Mouse (Mus musculus) cortical plate, adult 2 months (tissue): ENCODE data around the gene Ypel4.
A peak's percentile ranks its signal among the peaks of the same experiment; 100 is the strongest.

Experiments used
- CTCF ChIP-seq: fragments of 200-500 bp; IDR thresholded peaks from 2 replicates; pipeline ENCODE4 v1.5.1; 2011; ENCODE audit warnings: mild to moderate bottlenecking, control low read depth, low read length; ENCODE audit not compliant: insufficient read depth; ENCODE audit errors: extremely low read depth
- POLR2A ChIP-seq: fragments of 200-500 bp; IDR thresholded peaks from 2 replicates; pipeline ENCODE4 v1.6.1; 2011; ENCODE audit warnings: mild to moderate bottlenecking, low read length, control low read depth; ENCODE audit not compliant: insufficient read depth; ENCODE audit errors: extremely low read depth

DNA sequence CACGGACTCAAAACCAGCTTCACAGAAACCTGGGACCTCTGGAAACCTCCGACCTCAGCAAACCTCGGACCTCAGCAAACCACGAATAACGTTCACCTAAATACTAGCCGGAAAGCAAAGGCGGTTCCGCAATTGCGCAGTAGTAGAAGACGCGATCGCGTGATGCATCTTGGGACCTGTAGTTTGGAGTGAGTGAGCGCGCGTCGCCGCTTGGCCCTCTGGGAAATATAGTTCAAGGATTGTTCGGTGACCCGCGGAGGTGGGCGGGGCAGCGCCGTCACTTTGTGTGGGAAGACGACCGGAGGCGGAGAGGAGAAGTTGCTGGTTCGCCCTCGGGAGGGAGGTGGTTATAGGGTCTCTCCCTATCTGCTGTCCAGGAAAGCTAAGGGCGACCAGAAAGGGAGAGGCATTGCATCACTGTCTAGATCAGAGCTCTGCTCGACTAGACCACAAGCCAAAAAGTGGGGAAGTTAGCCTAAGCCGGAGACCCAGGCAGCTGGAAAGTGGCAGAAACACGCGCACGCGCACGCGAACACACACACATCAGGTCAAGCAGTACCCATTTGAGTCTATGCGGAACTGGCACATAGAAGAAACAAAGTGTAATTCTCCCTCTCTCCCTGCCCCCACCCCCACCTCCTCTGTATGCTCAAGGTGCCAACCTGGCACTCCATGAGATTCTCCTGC lies 6.5 kb upstream of the Ypel4 start, which contains the start of gene Clp1:
- no peak for TF ChIP-seq CTCF
- peak; percentile 70 for TF ChIP-seq POLR2A
